Mouse (Mus musculus): ENCODE results near the gene Lcn5. TPM values are rescaled to one million over a fixed set of nuclear protein-coding genes. Genes with fewer than 3 reads are reported as not detected.

Lcn5 gene
- polyA plus RNA-seq, 1 experiment from 2014 or later, result not detected

DNA sequence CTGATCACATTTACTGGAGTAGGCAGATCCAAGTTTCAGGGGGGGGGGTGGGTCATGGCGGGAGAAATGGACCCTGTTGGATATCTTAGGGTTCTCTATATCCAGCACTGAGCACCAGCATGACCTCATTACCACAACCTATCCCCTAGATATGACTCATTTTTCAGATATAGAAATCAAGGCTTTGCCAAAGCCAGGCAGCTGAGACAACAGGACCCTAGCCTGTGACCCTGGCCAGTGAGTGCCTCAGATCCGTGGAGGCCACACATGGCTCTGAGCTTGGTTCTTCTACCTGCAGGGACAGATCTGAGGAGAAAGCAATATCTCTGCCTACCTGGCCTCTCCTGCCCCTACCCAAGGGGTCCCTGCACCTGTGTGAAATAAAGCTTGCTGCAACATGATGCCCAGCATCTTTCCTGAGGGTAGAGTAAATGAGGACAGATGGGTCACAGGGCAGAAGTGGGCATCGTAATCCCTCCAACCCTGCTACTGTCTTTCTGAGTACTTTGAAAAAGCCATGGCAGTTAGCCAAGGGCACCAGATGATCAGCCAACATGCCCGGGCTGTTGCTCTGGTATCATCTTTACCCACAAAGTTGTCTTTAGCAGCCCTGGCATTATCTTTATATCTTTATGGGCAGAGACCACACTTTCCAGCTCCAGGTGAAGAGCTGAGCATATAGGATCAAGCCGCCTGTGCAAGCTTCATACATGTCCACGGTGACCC is 3.7 kb downstream of the Lcn5 start:
- H3K4me1 ChIP-seq (ENCODE audit: control insufficient read depth, insufficient read depth, low read length), result no peaks in the 10 kb centered on the region
- 88% methylated on average over 6 of the region's 6 CpGs for WGBS
- no peak overlapping the region for H3K4me2 ChIP-seq (ENCODE audit: low read depth, low read length)
- no peak overlapping the region for H3K9ac ChIP-seq (replicated peaks; ENCODE audit: low read depth, low read length)
- no peaks in the 10 kb centered on the region for H3K9me3 ChIP-seq (ENCODE audit: control insufficient read depth, low read length)
- no peaks in the 10 kb centered on the region for H3K36me3 ChIP-seq (ENCODE audit: control insufficient read depth, insufficient read depth, low read length)
- H3K27me3 ChIP-seq (ENCODE audit: control insufficient read depth, insufficient read depth, low read length), result no peaks in the 10 kb centered on the region
- H3K27ac ChIP-seq (ENCODE audit: low read depth, low read length), result no peak overlapping the region
- no peak for ATAC-seq (ENCODE audit: low read depth)
- no peak overlapping the region for H3K4me3 ChIP-seq (ENCODE audit: low read depth, low read length)

DNA sequence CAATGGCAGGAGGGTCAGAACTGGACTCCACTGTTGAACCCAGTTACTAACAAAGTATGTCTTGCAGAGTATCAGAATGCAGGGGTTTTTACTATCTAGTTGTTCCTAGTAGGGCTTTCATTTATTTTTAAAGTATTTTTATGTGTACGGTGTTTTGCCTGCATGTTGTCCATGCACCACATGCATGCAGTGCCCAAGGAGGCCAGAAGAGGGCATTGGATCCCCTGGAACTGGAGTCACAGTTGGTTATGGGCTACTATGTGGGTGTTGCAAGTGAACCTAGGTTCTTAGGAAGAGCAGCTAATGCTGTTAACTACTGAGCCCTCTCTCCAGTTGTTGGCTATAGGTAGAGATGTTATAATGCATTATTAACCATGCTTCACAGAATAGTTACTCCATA is 5.8 kb downstream of the Lcn5 start:
- Histone ChIP-seq H3K4me2 (ENCODE audit: low read depth, low read length) (no peak overlapping the region), H3K4me3 (ENCODE audit: low read depth, low read length) (no peak overlapping the region), H3K4me1 (ENCODE audit: control insufficient read depth, insufficient read depth, low read length) (no peaks in the 10 kb centered on the region), H3K9me3 (ENCODE audit: control insufficient read depth, low read length) (no peaks in the 10 kb centered on the region), H3K27me3 (ENCODE audit: control insufficient read depth, insufficient read depth, low read length) (no peaks in the 10 kb centered on the region), H3K27ac (ENCODE audit: low read depth, low read length) (no peak overlapping the region), H3K36me3 (ENCODE audit: control insufficient read depth, insufficient read depth, low read length) (no peaks in the 10 kb centered on the region), H3K9ac (replicated peaks; ENCODE audit: low read depth, low read length) (no peak overlapping the region)
- 54% methylated on average over 1 of the region's 1 CpGs for WGBS
- ATAC-seq (ENCODE audit: low read depth), result no peak

DNA sequence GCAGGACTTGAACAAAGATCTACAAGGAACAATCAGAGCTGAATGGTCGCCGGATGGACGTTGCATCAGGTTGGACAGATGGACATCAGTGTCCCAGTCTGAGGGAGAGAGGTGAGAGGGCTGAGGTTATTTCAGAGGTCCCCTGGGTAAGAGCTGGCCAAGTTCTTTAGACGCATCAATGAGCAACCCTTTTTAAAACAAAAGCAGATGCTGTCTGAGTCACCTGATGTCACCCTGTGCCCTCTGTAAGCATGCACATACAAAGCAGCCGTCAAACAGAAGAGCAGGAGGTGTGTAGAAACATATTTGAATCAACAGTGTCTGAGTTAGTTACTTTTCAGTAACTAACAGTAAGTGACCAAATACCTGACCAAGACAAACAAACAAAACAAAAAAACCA is 6.4 kb downstream of the Lcn5 start:
- H3K4me2 ChIP-seq (ENCODE audit: low read depth, low read length), result no peak overlapping the region
- H3K4me1 ChIP-seq (ENCODE audit: control insufficient read depth, insufficient read depth, low read length), result no peaks in the 10 kb centered on the region
- no peak overlapping the region for H3K9ac ChIP-seq (replicated peaks; ENCODE audit: low read depth, low read length)
- no peak for ATAC-seq (ENCODE audit: low read depth)
- 89% methylated on average over 5 of the region's 5 CpGs for WGBS
- no peak overlapping the region for H3K4me3 ChIP-seq (ENCODE audit: low read depth, low read length)
- no peak overlapping the region for H3K27ac ChIP-seq (ENCODE audit: low read depth, low read length)
- no peaks in the 10 kb centered on the region for H3K9me3 ChIP-seq (ENCODE audit: control insufficient read depth, low read length)
- no peaks in the 10 kb centered on the region for H3K36me3 ChIP-seq (ENCODE audit: control insufficient read depth, insufficient read depth, low read length)
- H3K27me3 ChIP-seq (ENCODE audit: control insufficient read depth, insufficient read depth, low read length), result no peaks in the 10 kb centered on the region

DNA sequence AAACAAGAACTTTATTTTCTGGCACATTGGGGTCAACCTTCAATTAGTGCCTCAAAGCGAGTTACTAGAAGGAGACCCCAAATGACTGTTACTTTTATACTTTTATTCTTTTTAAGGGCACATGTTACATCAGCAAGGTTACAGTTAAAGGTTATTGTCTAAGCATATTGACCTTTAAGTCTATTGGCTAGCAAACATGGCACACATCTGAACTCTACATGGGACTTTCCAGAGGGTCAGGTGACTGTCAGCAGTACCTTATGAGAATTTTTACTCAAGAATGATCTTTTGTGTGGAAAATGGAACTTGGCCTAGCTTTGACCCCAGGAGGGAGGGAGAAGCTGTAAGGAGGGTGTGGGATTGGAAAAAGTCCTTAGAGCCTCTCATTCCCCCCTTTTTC is 8.8 kb downstream of the Lcn5 start:
- Histone ChIP-seq H3K4me3 (ENCODE audit: low read depth, low read length) (no peak overlapping the region), H3K27me3 (ENCODE audit: control insufficient read depth, insufficient read depth, low read length) (no peaks in the 10 kb centered on the region), H3K9ac (replicated peaks; ENCODE audit: low read depth, low read length) (no peak overlapping the region), H3K36me3 (ENCODE audit: control insufficient read depth, insufficient read depth, low read length) (no peaks in the 10 kb centered on the region), H3K4me1 (ENCODE audit: control insufficient read depth, insufficient read depth, low read length) (no peaks in the 10 kb centered on the region), H3K4me2 (ENCODE audit: low read depth, low read length) (no peak overlapping the region), H3K9me3 (ENCODE audit: control insufficient read depth, low read length) (no peaks in the 10 kb centered on the region), H3K27ac (ENCODE audit: low read depth, low read length) (no peak overlapping the region)
- no peak for ATAC-seq (ENCODE audit: low read depth)
- 78% methylated on average over 1 of the region's 1 CpGs for WGBS

DNA sequence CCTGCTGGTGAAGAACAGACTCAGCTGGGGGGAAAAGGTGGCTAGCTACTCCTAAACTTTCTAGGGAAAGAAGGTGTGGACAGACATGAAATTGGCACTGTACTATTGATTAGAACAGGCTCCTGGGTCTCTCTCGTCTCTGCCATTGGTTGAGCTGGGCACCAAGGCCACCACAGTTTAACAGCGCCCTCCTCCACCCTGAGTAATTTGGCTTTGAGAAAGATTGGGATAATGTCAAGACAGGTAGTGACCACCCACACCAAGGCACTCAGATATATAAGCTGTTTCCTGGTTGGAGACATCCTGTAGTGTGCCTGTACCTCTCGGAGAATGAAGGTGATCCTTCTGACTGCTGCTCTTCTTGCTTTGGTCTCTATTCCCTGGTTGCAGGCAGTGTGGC is 18.7 kb downstream of the Lcn5 start, which contains the start of gene Lcn6:
Gene Lcn6 (plus strand): TSS at position 301 of the 400 bp plus-strand sequence.
- Histone ChIP-seq H3K4me2 (ENCODE audit: low read depth, low read length) (no peak within 1 kb of the TSS), H3K9ac (replicated peaks; ENCODE audit: low read depth, low read length) (no peak within 1 kb of the TSS), H3K36me3 (ENCODE audit: control insufficient read depth, insufficient read depth, low read length) (no peaks in the 10 kb centered on the region), H3K4me1 (ENCODE audit: control insufficient read depth, insufficient read depth, low read length) (no peaks in the 10 kb centered on the region), H3K4me3 (ENCODE audit: low read depth, low read length) (no peak within 1 kb of the TSS), H3K27ac (ENCODE audit: low read depth, low read length) (no peak within 1 kb of the TSS), H3K27me3 (ENCODE audit: control insufficient read depth, insufficient read depth, low read length) (no peaks in the 10 kb centered on the region), H3K9me3 (ENCODE audit: control insufficient read depth, low read length) (no peaks in the 10 kb centered on the region)
- no peak for ATAC-seq (ENCODE audit: low read depth)
- 90% methylated on average over 3 of the region's 3 CpGs for WGBS

DNA sequence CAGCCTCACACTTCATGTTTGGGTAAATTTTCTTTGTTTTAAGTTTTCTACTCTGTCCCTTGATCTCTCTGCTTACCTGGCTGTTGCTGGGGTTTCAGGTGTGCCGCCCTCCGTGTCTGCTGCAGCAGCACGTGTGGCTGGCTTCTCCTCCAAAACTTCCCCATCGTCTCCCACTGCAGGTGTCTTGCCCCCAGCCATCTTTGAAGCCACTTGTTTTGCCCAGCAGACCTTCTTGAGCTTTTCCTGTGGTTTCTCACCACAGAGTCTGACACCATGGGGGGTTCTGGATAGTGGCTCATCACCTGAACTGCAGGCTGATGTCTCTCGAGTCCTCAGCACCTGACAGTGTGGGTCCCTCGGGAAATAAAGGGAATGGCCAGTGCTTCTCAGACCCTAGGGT is 21.8 kb downstream of the Lcn5 start:
- H3K4me3 ChIP-seq (ENCODE audit: low read depth, low read length), result no peak overlapping the region
- no peak for ATAC-seq (ENCODE audit: low read depth)
- 84% methylated on average over 6 of the region's 6 CpGs for WGBS
- no peak overlapping the region for H3K9ac ChIP-seq (replicated peaks; ENCODE audit: low read depth, low read length)
- H3K4me2 ChIP-seq (ENCODE audit: low read depth, low read length), result no peak overlapping the region
- no peaks in the 10 kb centered on the region for H3K27me3 ChIP-seq (ENCODE audit: control insufficient read depth, insufficient read depth, low read length)
- H3K4me1 ChIP-seq (ENCODE audit: control insufficient read depth, insufficient read depth, low read length), result no peaks in the 10 kb centered on the region
- H3K9me3 ChIP-seq (ENCODE audit: control insufficient read depth, low read length), result no peaks in the 10 kb centered on the region
- no peaks in the 10 kb centered on the region for H3K36me3 ChIP-seq (ENCODE audit: control insufficient read depth, insufficient read depth, low read length)
- no peak overlapping the region for H3K27ac ChIP-seq (ENCODE audit: low read depth, low read length)

DNA sequence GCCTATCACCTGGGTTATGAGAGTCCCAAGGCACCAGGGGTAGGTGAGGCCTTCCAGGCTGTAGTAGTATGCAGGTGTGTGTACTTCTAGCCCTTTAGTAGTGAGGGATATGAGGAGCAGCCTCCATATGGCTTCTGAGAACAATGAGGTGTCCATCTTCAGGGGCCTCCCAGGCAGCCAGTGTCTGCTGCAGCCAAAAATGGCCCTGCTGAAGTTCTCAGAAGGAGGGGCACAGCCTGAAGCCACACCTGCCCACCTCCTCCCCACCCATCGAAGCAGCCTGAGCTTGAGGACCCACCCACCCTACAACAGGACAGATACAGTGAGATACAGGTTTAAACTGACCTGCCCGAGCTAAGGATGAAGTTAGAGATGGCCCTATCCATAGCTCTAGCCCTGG is 24.7 kb downstream of the Lcn5 start, which contains the start of gene Lcn10:
Gene Lcn10 (plus strand): TSS at position 301 of the 400 bp plus-strand sequence.
- H3K27ac ChIP-seq (ENCODE audit: low read depth, low read length), result no peak within 1 kb of the TSS
- H3K4me3 ChIP-seq (ENCODE audit: low read depth, low read length), result no peak within 1 kb of the TSS
- no peaks in the 10 kb centered on the region for H3K36me3 ChIP-seq (ENCODE audit: control insufficient read depth, insufficient read depth, low read length)
- 72% methylated on average over 2 of the region's 2 CpGs for WGBS
- H3K9me3 ChIP-seq (ENCODE audit: control insufficient read depth, low read length), result no peaks in the 10 kb centered on the region
- no peak for ATAC-seq (ENCODE audit: low read depth)
- no peaks in the 10 kb centered on the region for H3K4me1 ChIP-seq (ENCODE audit: control insufficient read depth, insufficient read depth, low read length)
- no peak within 1 kb of the TSS for H3K4me2 ChIP-seq (ENCODE audit: low read depth, low read length)
- no peaks in the 10 kb centered on the region for H3K27me3 ChIP-seq (ENCODE audit: control insufficient read depth, insufficient read depth, low read length)
- no peak within 1 kb of the TSS for H3K9ac ChIP-seq (replicated peaks; ENCODE audit: low read depth, low read length)

DNA sequence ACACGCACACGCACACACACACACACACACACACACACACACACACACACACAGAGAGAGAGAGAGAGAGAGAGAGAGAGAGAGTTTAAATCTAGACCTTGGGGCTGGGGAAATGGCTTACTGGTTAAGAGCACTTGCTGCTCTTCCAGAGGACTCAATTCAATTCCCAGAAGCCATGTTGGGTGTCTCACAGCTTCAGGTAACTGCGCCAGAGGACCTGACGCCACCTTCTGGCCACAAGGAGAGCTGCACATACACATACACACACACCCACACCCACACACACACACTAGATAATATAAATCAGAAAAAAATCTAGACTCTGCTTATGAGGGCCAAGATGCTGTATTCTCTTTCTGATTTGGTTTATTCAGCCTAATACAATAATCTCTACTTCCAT is 29.2 kb downstream of the Lcn5 start:
- 70% methylated on average over 3 of the region's 4 CpGs for WGBS
- no peaks in the 10 kb centered on the region for H3K27me3 ChIP-seq (ENCODE audit: control insufficient read depth, insufficient read depth, low read length)
- H3K9me3 ChIP-seq (ENCODE audit: control insufficient read depth, low read length), result no peaks in the 10 kb centered on the region
- H3K27ac ChIP-seq (ENCODE audit: low read depth, low read length), result no peak overlapping the region
- H3K4me3 ChIP-seq (ENCODE audit: low read depth, low read length), result no peak overlapping the region
- no peak overlapping the region for H3K9ac ChIP-seq (replicated peaks; ENCODE audit: low read depth, low read length)
- no peak overlapping the region for H3K4me2 ChIP-seq (ENCODE audit: low read depth, low read length)
- no peak for ATAC-seq (ENCODE audit: low read depth)
- H3K36me3 ChIP-seq (ENCODE audit: control insufficient read depth, insufficient read depth, low read length), result no peaks in the 10 kb centered on the region
- no peaks in the 10 kb centered on the region for H3K4me1 ChIP-seq (ENCODE audit: control insufficient read depth, insufficient read depth, low read length)

DNA sequence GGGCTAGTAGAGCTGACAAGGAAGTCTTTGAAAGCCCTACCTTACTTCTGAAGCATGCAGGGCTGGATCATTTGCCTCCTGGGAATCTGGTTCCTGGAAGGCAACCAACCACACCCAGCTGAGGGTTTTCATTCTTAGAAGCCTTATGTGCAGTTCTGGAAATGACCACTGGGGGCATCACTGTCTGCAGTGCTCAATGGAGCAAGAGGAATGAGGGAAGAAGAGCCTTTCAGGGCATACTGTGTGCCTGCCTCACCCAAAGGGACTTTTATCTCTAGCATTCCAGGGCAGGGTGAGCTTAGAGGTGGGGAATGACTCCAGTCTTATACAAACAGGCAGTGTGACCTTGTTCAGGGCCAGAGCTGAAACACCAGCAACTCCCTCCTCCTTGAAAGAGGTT is 36.9 kb downstream of the Lcn5 start:
- Histone ChIP-seq H3K4me2 (ENCODE audit: low read depth, low read length) (no peak overlapping the region), H3K36me3 (ENCODE audit: control insufficient read depth, insufficient read depth, low read length) (no peaks in the 10 kb centered on the region), H3K27me3 (ENCODE audit: control insufficient read depth, insufficient read depth, low read length) (no peaks in the 10 kb centered on the region), H3K4me1 (ENCODE audit: control insufficient read depth, insufficient read depth, low read length) (no peaks in the 10 kb centered on the region), H3K27ac (ENCODE audit: low read depth, low read length) (no peak overlapping the region), H3K9me3 (ENCODE audit: control insufficient read depth, low read length) (no peaks in the 10 kb centered on the region), H3K9ac (replicated peaks; ENCODE audit: low read depth, low read length) (no peak overlapping the region), H3K4me3 (ENCODE audit: low read depth, low read length) (no peak overlapping the region)
- no peak for ATAC-seq (ENCODE audit: low read depth)
